Mouse (Mus musculus) ovary, postnatal 14 days (tissue): ENCODE results near the gene Cdh8.
"Not testable (repeated sequence)": the region's sequence is repeated elsewhere in the genome, so short reads cannot be mapped to it uniquely, and the experiment has no call there.

Source experiments
- DNase-seq: peaks from one replicate; pipeline ENCODE4 v3.0.0; 2022; ENCODE audit warnings: low spot score

The Cdh8 gene

GRCm38 (mm10) chr8:99280375-99280774, 135.9 kb downstream of the Cdh8 start:
- DNase-seq, result no peak

DNA sequence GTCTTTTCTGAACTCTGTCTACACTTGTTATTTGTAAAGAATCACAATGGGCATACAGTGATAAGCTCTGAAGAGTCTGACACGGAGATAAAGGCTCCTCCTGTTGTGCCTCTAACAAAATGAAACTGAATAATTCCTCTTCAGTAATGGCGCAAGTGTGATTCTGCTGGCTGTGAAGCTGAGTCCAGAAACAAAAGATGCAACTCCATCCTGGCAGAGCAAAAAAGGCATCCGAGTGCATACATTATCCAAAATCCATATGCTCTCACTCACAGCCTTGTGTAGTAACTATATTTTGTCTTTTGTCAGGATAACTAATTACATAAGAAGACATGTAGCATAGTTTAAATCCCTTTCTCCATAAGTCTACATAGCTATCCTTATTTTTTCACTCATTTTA, 149.1 kb downstream of the Cdh8 start:
- no peak for DNase-seq

DNA sequence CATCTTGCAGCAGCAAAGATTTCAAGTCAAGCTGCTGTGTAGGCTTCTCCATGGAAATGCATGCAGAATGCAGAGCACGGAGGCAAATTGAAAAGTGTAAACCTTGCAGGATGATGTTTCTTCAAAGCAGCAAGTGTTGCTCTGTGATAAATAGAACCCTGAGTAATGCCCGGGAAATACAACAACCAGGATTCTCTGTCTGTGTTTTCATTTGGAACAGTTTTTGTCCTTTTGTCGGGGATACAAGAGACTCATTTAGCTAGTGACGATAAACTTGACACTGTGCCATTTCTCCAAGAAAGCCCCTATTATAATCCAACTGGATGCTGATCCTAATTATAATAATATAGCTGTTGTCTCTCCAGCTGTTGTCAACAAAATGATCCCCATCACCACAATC, 181.9 kb downstream of the Cdh8 start:
- DNase-seq, result no peak

GRCm38 (mm10) chr8:99223697-99224096, 192.6 kb downstream of the Cdh8 start:
- no peak for DNase-seq

DNA sequence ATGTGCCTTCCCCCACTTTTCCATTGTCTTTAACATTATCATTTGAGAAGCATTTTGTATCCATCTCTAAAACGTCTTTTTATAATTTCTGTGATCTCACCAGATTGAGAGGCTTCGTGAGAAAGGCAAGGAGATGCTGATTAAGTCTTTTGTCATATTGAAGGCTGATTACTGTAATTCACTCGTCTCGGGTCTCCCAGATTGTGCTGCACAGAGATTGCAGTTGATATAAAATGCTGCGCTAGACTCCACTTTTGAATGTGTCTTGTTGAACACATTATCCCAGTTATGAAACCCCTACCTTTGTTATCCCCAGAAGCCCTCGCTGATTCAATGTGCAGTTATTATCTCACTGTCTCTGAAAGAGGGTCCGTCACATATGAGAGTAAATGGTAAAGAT, 211.1 kb downstream of the Cdh8 start:
- DNase-seq, result no peak

DNA sequence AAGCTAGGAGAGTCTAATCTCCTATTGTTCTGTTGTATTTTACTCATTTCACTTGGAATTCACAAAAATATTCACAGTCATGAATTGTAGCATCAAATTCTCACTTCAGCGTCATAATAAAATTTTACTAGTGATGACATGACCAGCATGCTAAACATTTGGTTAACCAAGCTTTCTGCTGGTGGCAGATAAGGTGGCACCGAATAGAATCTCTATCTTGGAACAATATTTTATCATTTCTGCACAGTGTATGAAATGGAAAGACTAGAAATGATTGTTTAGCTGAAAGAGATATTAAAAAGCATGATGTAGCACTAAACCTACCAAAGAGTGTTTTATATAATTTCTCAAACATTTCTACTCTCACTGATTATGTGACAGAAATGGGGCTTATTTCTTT, 225.6 kb downstream of the Cdh8 start:
- DNase-seq, result no peak

DNA sequence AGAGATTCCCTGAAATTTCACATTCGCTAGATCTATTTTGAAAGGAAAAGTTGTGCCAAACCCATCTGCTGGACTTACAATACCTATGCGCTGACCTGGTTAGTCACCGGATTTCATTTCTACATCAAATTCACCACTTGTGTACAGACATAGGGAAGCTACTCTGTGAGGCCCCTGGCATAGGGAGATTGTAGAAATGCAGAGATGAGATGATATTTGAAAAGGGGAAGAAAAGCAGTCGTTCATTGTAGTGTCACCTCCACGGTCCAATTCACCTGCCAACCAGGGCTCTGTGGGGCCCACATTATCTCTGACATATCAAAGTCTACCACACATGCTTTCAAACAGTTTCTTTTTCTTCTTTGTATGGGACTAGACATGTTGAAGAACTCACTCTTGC, 229.4 kb downstream of the Cdh8 start:
- DNase-seq, result no peak

DNA sequence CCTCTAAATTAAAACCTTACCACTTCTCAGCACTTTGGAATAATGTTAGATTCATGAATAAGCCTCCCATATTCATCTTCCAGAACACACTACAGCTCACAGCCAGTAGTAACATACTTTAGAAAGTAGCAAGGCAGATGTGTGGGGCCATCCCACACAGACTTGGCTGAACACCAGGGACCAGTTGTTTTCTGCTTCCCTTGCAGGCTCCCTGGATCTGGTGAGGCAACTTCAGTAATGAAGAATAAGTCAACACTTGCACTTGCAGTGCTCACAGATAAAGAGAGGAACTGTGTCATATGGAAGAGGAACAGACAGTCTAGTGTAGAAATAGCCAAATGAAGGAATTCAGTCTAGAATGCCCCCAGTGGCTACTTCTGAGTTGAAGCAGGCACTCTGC, 232.1 kb downstream of the Cdh8 start:
- DNase-seq, result no peak

DNA sequence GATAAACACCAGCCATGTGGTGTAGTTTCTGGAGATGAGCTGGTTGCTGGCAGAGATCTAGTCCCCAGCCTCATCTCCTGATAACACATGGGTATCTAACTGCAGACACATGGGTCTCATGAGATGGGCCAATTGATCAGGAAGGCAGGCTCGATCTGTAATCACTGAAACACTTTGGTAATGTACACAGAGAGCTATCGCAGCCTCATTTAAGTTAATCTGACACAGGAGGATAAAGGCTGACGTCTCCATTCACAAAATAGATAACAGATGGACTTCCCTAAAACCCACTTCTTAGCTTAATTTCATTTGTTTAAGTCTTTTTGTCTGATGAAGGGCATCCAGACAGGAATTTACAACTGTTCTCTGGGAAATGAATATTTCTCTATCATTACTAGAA, 249.3 kb downstream of the Cdh8 start:
- no peak for DNase-seq

GRCm38 (mm10) chr8:99161633-99162032, 254.6 kb downstream of the Cdh8 start:
- no peak for DNase-seq

DNA sequence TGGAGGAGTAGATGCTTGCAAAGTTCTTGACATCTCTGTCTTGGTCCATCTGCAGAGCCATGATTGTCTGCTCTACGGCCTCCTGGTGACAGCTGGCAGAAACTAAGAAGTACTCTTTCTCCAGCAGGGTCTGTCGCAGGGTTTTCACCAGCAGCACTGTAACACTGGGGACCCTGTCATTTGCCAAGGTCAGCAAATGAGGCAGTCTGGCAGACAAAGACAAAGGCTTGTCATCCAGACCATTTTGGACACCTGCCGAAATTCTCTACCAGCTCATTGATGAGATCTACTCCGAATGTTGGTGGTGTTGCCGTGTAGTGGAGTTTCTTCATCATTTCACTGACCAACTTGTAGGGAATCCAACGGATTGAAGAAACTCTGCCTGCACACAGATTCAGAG, 270.8 kb downstream of the Cdh8 start:
- no peak for DNase-seq

DNA sequence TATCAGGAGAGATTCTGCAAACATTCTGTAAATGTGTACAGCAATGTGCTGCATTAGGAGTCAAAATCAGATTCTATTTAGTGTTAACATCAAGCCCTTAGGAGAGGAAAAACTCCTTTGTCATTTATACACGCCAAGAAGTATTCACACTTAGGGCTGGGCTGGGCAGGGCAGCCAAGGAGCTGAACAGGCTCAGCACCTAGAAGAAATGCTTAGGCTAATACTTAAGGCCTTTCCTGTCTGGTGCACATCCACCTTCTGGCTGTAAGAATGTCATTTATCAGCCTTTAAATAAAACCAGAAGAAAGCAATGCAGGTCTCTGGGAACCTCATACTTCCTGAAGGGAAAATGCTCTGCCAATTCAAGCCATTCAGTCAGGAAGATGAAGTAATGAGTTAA, 271.5 kb downstream of the Cdh8 start:
- not testable (repeated sequence) for DNase-seq

DNA sequence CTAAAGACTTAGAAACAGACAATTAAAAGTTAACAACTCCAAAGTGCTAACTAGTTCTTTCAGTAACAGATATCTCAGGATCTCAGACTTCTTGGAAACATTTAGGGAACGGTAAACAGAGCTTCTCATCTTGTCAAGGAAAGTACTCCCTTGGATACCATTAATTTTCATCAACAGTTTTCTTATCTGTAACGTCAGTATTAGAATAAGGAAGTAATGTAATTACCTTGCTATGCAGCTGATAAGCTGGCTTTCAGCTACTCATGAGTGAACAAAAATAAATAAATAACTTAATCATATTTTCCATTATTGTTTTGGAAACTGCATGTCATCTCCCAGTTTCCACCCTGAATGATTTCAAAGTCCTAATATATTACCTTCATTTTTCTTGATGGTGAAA, 317.8 kb downstream of the Cdh8 start:
- no peak for DNase-seq

DNA sequence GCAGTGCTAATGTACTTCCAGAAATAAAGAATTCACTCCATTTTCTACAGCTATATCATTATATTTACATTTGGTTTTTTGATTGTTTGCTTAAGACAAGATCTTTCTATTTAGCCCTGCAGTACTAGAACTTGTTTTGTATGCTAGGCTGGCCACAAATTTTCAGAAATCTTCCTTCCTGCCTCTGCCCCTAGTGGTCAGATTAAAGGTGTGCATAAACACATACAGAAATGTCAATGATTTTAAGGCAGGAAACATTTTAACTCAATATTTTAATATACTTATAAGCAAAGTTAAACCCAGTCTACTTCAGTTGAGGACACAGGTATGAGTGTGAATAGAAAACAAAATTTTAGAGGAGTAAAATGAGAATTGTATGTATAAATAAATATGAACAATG, 364.9 kb downstream of the Cdh8 start:
- DNase-seq, result no peak

GRCm38 (mm10) chr8:99048664-99049363, 367.5 kb downstream of the Cdh8 start:
- no peak for DNase-seq

GRCm38 (mm10) chr8:99040423-99040822, 375.8 kb downstream of the Cdh8 start:
- DNase-seq, result no peak

DNA sequence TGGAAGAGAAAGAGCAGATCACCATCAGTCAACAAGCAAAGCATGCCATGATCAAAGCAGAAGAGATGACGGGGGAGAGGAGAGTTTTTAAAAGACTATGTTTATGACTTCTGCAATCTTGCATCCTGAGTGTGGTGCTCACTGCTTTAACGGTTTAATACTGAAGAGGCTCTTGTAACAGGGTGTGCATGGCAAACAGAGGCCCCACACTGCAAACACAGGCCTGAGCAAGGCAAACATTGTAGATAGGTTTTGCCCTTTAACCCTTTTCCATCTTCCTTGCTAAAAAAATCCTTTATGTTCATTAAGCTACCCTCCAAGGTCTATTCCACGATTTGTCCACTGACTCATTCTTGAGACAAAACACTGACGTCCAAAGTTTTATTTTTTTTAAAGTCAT, 385.2 kb downstream of the Cdh8 start:
- no peak for DNase-seq
